Mouse (Mus musculus) T-helper 1 cell (primary cell): ENCODE measurements at regions not wholly inside any gene's neighbourhood (a gene's known extent, or its start where the extent isn't known, plus 50 kb on each side); places are given as distances from the start of the nearest gene placed in this dataset.

Experiments
- in situ Hi-C: fragments of 300-600 bp; cut with MboI, MseI; formaldehyde crosslinking; loops from one replicate; pipeline ENCODE4 v1.15.1; 2025; ENCODE audit warnings: high pct_unique_total_duplicates

GRCm38 (mm10) chr9:87784872-87785271 is 53.8 kb upstream of the Tbx18 start:
- in situ Hi-C loops, result loop anchor here (10.0 kb wide), 1 partner anchor 1070 kb away; no protein-coding TSS in a partner anchor

DNA sequence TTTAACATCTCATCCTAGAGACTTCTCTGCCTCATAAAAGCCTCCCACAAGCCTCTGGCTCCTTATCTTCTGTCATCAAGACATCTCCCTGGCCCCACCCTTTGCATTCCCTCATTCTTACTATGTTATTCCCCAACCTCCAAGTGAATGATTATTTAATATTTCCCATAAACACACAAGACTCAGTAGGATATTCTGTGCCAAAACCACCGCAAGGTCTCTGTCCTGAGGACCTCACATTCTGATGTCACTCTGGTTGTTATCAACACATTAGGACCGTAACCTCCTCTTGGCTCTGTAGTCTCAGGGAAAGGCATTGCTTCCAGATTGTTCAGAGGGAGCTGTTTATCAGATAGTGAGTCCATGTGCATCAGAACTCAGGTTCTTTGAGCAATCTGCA is 80.7 kb upstream of the Tbx18 start:
- in situ Hi-C loops, result no loop called here

GRCm38 (mm10) chr9:87822276-87822675 is 91.2 kb upstream of the Tbx18 start:
- in situ Hi-C loops, result loop anchor here (10.0 kb wide), 1 partner anchor 387 kb away; no protein-coding TSS in a partner anchor

DNA sequence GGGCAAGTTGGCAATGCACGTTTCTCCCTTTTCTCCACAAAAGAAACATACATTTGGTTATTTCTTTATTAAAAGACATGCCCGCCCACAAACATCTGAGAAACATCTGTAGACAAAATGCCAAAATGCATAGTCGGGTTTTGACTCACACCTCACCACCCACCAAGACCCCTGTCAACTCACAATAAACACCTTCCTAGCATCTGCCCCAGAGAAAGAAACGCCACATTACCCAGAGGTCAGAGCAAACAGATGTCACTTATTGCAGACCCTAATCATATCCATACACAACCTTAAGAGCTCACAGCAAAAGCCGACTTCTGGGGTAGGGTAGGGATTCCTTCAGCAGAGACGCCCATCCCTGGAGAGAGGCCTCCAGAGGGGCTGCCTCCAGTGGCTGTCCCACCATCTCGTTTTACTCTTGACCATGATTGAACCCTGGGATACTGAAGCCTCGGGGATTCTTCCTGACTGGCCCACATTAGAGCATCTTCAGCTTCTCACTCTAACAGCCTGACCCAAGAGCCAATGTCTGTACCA is 93.7 kb upstream of the Tbx18 start:
- in situ Hi-C loops, result loop anchor here (10.0 kb wide), 1 partner anchor 390 kb away; no protein-coding TSS in a partner anchor

GRCm38 (mm10) chr9:87843898-87844297 is 112.8 kb upstream of the Tbx18 start:
- in situ Hi-C loops, result no loop called here

GRCm38 (mm10) chr9:87844453-87844852 is 113.4 kb upstream of the Tbx18 start:
- in situ Hi-C loops, result no loop called here

GRCm38 (mm10) chr9:87848882-87849281 is 117.8 kb upstream of the Tbx18 start:
- in situ Hi-C loops, result no loop called here

DNA sequence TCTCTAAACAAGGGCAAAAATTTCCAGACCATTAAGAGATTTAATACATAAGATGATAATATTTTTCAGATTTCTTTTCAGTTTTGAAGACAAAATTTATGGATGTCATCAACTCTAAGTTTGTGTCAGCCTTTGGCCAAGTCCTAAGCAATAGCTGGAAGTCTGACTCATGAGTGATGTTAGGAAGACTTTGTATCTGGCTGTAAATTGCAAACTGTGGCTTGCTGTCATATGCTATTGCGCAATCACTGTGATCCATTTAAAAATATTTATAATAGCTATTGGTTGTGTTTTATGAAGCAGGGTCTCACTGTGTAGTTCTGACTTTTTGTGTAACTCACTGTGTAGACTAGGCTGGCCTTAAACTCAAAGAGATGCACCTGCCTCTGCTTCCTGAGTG is 119.1 kb upstream of the Tbx18 start:
- in situ Hi-C loops, result no loop called here

DNA sequence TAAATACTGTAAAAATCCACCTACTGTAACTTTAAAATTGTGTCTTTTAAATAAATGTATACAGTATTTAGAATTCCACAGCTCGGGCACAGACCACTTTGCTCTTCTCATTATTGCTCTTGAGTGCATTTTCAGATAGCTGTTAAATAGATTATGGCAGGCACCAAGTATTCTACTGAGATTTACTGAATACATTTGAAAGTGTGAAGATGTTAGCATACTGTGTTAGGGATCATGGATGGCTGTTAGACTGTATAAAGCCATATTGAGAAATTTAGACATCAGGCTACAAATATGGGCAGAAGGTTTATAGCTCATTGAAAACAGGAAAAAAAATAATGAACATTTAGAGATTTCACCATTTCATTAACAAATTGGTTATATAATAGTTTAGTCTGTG is 130.5 kb upstream of the Tbx18 start:
- in situ Hi-C loops, result no loop called here

GRCm38 (mm10) chr9:87865236-87865635 is 134.2 kb upstream of the Tbx18 start:
- in situ Hi-C loops, result no loop called here

GRCm38 (mm10) chr9:87872384-87872905 is 141.4 kb upstream of the Tbx18 start:
- in situ Hi-C loops, result no loop called here

- in situ Hi-C loops, result no loop called here
These were observed 151.5 kb upstream of the Tbx18 start for GRCm38 (mm10) chr9:87882587-87882986.

GRCm38 (mm10) chr9:87883069-87883468 is 152.0 kb upstream of the Tbx18 start:
- in situ Hi-C loops, result no loop called here

DNA sequence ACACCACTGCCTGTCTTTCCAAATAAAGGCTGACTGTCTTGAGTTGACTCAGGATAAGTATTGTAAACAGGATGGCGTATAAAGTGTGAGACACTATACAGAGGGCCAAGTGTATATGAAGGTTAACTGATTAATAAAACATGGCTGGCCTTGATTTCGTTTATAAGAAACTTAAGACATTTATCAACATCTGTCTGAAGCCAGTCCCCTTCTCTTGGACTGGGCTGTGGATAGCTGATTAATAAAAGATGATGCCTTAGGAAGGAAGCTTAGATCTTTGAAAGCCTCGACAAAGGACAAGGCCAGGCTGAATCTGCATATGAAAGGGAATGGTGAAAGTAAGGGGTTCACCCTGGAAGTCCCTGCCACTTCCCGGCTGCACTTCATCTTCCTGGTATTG is 163.0 kb upstream of the Tbx18 start:
- in situ Hi-C loops, result no loop called here

GRCm38 (mm10) chr9:87894596-87894995 is 163.5 kb upstream of the Tbx18 start:
- in situ Hi-C loops, result no loop called here

GRCm38 (mm10) chr9:87895526-87895925 is 164.5 kb upstream of the Tbx18 start:
- in situ Hi-C loops, result no loop called here

DNA sequence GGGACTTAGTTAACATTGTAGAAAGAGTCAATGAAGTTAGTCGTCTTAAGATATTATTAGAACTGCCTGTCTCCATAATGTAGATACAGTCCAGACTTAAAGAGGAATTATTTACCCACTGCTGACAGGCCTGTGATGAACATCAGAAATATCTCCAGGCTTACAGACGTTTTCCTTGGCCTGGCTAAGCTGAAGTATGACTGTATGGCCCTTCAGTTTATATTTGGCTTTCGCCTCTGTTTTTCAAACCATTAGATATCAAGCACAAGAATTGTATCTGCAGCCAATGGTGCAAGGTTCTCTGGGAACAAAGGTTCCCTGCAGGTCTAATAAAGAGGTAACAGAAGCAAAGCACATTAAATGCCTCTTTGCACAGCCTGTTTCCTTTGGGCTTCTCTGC is 166.3 kb upstream of the Tbx18 start:
- in situ Hi-C loops, result no loop called here

- in situ Hi-C loops, result no loop called here
These were observed 168.3 kb upstream of the Tbx18 start for GRCm38 (mm10) chr9:87899368-87899767.

DNA sequence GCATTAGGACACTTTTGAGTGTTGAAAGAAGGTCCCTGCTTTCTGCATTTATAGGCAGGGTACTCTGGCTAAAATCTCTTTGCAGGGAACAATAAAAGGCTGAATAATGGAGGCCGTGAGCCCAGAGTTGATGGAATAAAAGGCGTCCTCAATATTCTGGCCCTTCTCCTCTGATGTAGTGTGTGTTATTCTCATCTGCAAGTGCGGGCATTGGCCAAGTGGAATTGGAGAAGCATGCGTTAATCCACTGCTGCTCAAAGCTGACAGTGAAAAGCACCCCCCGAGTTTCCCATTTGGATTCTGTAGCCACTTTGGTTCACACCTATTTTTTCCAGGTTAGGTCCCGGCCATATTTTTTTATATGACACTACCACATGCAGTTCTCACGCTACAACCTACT is 168.7 kb upstream of the Tbx18 start:
- in situ Hi-C loops, result no loop called here

GRCm38 (mm10) chr9:87921291-87921690 is 190.2 kb upstream of the Tbx18 start:
- in situ Hi-C loops, result no loop called here

DNA sequence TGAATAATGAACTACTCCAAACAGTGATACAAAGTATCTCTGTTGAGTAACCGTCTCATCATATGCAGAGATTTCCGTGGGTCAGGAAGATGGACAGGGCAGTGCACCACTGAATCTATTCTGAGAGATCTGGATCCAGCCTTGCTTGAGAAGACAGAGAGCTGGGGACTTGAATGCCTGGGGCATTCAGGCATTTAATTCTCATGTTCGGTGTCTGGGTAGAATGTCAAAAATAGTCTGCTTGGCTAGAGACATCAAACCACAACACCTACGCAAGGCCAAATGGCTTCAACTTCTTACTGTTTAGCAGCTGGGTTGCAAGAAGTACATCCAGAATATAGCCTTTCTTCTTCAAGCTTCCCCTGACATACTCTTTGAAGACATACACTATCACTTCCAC is 194.1 kb upstream of the Tbx18 start:
- in situ Hi-C loops, result no loop called here

DNA sequence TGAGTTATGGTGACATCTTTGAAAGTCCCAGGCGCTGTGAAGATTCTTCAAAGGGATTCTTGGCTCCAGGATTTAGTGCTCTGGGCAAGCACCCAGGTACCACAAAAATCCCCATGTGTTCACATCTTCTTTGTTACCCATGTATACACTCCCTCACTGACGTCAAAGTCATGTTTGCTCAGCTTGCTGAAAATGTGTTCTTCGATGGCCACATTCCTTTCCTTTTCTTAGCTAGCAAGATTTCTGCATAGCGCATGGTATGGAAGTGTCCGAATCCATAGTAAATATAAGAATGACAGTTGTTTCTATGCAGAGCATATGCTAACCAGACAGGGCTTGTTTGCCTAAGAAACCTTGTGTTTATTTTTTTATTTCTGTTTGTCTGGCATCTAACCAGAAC is 202.2 kb upstream of the Tbx18 start:
- in situ Hi-C loops, result no loop called here

GRCm38 (mm10) chr9:87952426-87952825 is 221.4 kb upstream of the Tbx18 start:
- in situ Hi-C loops, result no loop called here

- in situ Hi-C loops, result no loop called here
These were observed 223.9 kb upstream of the Tbx18 start for GRCm38 (mm10) chr9:87954941-87955340.
